Mouse (Mus musculus) right cerebral cortex, postnatal 14 days (tissue): ENCODE measurements around the gene Stk10.
A peak's percentile ranks its signal among the peaks of the same experiment; 100 is the strongest.
"Not testable (repeated sequence)": the region's sequence is repeated elsewhere in the genome, so short reads cannot be mapped to it uniquely, and the experiment has no call there.

Experiments
- DNase-seq: peaks from one replicate; pipeline ENCODE4 v3.0.0; 2022

The Stk10 gene

DNA sequence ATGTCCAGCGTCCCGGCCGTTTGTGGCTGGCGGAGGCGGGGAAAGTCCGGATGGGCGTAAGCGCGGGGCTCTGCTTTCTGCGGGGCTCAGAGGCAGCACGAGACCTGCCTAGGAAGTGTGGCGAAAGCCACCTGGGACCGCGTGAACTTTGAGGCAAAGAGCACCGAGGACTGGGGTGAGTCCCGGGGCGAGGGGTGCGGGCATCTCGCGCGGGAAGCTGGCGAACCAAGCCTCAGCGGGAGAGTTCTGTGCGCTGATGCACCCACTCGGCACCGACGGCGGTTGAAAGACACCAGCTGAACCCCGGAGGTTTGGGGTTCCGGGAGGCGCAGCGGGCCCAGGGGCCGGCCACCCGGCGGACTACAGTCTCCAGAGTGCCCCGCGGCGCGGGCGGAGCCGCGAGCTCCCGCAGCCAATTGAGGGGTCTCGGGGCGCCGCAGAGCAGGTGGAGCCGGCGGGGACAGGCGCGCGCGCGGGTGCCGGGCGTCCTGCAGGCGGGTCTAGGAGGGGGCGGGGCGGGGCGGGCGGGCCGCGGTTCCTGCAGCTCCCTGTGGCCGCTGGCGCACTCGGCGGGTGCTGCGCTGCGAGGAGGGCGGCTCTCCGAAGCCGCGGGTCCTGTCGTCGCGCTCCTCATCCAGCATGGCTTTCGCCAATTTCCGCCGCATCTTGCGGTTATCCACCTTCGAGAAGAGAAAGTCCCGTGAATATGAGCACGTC is at the start of gene Stk10:
Gene Stk10 (plus strand): TSS at position 541 of the 717 bp plus-strand sequence.
- peak; percentile 89 for DNase-seq

DNA sequence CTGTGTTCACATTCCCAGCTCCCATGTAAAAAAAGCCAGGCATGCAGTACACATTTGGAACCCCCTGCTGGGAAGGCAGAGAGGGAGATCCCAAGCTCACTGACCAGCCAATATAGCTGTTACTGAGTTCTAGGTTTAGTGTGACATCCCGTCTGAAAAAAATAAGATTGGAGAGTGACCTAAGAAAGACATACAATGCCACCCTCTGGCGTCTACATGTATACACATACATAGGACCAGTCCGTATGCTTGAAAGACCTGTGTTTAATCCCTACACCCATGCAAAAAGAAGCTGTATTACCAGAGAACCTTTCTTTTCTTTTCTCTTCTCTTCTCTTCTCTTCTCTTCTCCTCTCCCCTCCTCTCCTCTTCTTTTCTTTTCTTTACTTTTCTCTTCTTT is 47.8 kb upstream of the Stk10 start:
- DNase-seq, result no peak

DNA sequence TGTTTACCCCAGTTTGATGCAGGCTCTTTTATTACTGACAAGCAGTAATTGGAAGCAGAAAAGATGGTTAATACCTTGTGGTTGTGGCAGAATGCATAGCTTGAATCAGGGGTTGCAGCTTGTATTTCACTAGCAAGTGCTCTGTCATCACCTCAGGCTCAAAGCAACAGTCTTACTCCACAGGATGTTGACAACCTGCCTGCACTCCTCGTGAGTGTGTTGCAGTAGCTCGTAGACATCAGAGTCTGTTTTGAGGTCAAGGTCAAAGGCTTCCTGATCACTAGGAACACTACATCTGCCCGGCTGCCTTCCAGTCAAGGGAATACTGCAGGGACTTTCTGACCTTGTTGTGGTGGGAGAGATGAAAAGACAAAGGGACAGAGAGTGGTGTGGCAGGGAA is 46.5 kb upstream of the Stk10 start:
- no peak for DNase-seq

DNA sequence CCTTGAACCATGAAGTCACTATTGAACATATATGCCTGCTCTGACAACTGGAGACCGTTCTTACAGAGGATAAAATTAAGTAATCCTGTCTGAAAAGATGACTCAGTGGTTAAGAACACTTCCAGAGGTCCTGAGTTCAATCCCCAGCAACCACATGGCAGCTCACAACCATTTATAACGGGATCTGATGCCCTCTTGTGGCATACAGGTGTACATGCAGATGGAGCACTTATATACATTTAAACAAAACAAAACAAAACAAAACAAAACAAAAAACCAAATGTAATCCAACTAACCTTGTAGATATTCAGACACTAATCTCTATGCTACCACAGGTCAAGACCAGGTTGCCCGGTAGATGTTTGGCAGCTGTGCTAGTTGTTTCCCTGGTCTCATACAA is 45.6 kb upstream of the Stk10 start:
- no peak for DNase-seq

DNA sequence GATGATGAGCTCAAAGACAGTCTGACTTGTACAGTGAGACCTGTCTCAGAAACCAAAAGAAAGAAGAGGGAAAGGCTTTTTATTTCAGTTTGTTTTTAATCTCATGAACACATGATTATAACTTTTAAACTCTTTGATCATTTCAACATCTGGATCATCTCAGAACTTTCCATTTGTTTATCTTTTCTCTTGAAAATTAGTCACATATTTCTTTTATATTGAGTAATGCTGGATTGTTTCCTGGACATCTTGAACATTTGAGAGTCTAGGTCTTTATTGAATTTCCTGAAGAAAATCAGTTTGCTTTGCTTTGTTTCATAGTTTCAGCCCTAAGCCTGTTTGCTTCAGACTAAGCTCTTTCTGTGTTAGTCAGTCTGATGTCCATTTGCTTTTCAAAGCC is 44.8 kb upstream of the Stk10 start:
- no peak for DNase-seq

DNA sequence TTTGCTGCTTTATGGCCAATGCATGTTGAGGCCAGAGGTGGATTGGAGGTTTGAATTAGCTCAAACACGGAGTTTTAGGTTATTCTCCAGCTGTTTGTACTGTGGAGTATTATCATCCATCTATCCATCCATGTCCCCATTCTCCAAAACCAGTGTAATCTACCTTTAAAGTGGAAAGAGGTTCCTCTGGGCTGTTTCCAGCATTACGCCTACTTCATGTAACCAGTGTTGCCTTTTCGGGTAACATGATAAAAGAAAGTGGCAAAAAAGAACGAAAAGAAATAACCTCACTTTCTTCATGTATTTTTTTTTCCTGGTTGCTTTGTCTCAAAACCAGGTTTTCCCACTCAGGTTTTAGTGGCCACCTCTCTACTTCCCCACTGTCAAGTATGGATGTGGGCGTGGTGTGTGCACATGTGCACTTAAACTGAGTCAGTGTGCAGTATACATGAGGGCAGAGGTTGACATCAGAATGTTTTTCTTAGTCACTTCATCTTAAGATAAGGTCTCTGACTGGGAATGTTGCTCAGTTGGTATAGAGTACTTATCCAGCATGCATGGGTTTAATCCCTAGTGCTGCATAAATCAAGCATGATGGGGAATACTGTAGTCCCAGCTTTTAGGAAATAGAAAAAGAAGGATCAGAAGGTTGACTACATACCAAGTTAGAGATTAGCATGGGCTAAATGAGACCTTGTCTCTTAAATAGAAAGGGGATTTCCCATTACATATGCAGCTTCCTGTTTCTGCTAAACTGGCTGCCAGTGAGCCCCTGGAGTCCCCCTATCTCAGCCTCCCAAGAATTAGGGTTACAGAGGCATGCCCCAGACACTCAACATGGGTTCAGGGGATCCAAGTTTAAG is 44.1 kb upstream of the Stk10 start:
- DNase-seq, result no peak

DNA sequence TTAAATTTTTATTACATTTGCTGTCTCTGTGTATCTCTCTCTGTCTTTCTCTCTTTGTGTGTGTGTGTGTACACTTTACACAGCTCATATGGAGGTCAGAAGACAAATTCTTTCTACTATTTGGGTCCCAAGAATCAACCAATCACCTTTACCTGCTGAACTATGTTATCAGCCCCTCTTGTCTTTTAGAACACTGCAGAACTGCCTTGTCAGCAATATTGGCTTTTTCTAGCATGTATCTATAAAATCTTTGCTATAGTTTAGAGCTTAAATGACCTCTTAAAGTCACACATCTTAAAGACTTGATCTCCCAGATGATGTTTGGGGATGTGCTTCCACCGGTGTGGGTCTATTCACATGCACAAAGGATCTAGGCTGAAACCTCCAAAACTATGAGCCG is 42.0 kb upstream of the Stk10 start:
- DNase-seq, result no peak

DNA sequence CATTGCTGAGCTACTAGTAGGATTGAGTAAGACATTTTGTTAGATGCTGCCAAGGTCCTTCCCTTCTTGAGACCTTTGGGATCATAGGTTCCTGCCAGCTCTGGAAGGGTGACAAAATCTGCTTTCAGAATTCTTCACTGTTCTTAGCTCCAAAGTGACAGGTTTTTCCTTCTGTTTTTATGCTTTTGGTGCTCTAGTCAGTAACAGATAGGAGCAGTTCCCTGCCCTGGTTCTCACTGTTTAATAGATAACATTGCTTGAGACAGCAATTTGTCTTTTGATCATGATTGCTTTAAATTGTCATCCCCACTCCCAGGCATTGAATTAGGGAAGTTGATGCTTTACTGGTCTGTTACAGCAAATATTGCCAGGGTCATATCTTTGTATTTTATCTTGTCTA is 39.8 kb upstream of the Stk10 start:
- no peak for DNase-seq

DNA sequence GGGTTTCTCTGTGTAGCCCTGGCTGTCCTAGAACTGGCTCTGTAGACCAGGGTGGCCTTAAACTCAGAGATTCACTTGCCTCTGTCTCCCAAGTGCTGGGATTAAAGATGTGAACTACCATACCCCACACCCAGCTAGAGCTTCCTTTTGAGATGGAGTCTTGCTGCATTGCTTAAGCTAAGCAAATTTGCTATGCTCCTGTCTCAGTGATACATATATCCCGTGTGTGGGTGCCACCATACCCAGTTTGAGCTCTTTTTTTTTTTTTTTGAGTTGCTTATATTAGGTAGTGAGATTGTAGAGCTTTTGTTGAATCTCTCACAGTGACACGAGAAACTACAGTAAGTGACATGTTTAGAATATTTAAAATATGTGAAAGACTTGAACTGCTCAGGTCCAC is 37.8 kb upstream of the Stk10 start:
- DNase-seq, result no peak

DNA sequence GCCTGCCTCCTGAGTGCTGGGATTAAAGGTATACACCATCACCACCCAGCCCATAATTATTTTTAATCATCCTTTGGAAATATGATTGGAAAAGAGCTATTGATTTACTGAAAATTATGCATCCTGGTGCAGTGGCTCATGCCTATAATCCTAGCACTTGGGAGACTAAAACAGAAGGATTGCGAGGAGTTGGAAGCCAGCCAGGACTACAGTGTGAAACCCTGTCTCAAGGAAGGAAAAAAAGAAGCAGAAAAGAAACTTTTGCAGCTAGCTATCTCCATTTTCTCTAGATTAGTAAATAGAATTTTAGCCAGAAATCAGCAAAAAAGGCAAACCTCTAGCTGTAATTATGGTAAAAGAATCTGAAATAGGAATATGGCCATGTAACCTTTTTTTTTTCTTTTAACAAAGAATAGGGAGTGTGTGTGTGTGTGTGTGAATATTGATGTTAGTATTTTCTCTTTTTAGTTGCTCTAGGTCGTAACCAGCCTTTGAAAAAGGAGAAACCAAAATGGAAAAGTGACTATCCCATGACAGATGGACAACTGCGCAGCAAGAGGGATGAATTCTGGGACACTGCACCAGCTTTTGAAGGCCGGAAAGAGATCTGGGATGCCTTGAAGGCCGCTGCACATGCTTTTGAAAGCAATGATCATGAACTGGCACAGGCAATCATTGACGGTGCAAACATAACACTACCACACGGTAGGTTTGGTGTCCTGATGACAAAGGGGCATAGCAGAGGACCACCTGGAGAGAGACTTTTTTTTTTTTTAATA is 34.2 kb upstream of the Stk10 start:
- DNase-seq, result peak; percentile 74

DNA sequence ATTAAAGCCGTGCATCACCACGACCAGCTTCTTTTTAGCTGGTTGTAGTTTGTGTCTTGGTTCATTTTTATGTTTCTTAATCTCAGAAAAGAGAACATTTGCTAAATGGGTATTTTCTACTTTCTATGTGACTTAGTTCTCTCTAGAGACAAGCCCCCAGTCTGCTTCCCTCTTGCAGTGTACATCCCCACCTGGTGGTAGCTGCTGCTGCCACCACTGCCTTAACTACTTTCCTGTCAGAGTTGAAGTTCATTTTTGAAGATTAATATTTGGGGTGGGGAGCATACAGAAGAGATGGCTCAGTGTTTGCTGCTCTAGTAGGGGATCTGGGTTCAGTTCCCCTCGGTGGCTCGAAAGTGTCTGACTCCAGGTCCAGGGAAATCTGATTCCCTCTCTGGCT is 33.2 kb upstream of the Stk10 start:
- no peak for DNase-seq

DNA sequence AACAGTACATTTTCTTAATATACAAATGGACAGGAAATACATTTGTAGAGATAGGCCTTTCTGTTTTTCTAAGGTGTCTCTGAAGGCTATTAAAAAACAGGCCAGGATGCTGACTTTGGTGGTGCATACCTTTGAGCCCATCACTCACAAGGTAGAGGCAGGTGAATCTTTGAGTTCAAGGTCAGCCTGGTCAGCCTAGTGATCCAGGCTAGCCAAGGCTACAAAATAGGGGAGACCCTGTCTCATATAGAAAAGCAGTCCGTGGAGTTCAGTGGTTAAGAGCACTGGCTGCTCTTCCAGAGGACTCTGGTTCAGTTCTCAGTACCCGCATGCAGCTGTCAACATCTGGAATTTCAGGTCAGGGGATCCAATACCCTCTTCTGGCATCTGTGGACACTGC is 29.4 kb upstream of the Stk10 start:
- no peak for DNase-seq

DNA sequence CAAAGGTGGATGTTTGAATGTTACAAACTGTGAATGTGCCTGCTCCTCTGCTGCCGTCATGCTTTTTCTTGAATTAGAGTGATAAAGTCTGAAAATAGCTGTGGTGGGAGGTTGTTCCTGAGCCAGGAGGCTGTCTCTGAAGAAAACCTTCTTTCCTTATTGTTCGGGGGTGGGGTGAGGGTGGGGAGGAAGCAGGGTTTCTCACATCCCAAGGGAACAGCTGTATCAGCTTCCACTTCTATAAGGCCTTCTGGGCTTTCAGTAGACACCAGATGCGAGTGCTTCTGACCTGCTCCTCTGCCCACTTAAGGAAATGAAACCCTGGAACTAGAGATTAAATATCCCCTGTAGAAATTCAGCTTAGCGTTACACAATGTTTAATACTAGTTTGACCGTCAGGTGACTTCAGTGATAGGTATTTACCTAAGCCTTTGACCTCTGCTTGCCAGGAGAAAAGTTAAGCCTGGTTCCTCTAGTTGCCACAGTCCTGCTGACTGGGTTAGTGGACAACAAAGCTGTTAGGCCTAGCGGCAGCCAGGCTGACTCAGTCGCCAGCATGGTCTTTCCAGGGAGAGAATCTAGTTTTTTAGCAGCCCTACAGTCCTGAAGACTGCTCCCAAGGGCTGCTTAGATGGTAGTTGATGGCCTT is 27.9 kb upstream of the Stk10 start:
- DNase-seq, result no peak

DNA sequence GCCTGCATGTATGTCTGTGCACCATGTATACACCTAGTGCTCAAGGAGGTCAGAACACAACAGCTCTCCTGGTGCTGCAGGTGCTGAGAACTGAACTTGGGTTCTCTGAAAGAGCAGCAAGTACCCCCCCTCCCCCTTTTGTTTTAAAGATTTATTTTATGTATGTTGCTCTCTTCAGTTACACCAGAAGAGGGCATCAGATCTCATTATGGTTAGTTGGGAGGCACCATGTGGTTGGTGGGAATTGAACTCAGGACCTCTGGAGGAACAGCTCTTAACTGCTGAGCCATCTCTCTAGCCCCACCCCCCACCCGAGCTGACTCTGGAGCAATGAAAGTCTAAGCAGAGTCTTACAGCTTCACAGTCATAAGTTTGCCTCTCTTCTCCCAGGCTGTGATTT is 22.2 kb upstream of the Stk10 start:
- no peak for DNase-seq

DNA sequence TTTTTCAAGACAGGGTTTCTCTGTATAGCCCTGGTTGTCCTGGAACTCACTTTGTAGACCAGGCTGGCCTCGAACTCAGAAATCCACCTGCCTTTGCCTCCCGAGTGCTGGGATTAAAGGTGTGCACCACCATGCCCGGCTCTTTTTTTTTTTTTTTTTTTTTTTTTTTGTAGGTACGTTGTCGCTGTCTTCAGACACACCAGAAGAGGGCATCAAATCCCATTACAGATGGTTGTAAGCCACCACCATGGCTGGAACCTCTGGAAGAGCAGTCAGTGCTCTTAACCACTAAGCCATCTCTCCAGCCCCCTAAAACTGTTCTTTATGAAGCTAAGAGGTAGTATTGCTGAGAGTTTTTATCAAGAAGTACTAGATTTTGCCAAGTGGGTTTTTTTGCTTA is 18.3 kb upstream of the Stk10 start:
- DNase-seq, result not testable (repeated sequence)

DNA sequence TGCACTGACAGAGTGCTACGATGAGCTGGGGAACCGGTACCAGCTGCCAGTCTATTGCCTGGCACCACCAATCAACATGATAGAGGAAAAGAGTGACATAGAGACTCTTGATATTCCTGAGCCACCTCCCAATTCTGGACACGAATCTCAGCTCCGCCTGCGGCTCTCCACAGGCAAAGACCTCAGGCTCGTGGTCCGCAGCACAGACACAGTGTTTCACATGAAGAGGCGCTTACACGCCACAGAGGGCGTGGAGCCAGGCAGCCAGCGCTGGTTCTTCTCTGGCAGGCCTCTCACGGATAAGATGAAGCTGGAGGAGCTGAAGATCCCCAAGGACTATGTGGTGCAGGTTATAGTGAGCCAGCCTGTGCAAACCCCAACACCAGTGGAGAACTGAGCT is 17.0 kb upstream of the Stk10 start:
- peak; percentile 15 for DNase-seq

DNA sequence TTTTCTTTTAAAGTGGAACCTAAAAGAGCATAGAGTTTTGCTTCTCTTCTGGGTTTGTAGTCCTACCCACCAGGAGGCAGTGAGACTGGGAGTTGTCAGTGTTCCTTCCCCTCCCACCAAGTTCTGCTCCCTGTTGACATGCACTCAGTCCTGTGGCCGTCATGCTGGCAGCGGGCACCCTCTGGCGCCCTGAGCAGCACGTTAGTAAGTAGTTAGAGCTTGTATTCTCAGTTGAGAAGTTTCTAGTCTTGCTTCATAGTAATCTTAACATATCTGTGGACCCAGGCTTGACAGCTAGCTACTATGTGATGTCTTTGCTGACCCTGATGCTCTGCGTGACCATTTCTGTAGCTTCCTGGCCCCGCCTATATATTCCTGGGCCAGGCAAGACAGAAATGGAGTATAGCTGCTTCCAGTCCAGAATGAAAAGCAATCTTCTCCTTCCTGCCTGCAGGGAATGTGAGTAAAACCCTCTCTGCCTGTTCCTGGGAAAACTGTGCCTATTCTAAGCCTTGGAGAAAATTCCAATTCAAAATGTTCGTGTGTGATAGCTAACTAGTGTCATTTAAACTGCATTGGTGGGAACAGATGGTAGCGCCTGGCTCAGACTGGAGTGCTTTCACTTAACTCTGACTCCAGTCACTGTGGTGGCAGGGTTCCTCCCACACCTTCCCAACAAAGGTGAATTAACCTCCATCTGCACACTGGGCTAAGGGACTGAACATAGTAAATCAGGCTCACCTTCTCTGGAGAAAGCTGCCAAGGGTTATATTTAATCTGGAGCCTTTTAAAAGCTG is 16.0 kb upstream of the Stk10 start:
- DNase-seq, result no peak

DNA sequence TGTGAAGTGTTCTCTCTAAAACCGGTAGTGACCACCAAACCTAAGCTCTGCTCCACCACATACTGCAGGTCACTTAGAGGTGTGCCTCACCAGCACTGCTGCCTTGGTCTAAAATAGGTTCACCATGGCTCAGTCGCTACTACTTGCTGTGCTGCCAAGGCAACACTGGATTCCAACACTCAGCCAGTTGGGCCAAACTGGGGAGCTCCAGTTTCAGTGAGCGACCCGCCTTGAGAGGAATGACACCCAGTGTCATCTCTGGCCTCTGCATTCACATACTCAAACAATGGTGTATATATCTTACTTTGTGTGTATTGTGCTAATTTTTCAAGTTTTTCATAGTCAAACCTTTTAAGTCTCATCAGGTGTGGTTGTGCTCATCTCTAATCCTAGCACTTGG is 14.3 kb upstream of the Stk10 start:
- no peak for DNase-seq

DNA sequence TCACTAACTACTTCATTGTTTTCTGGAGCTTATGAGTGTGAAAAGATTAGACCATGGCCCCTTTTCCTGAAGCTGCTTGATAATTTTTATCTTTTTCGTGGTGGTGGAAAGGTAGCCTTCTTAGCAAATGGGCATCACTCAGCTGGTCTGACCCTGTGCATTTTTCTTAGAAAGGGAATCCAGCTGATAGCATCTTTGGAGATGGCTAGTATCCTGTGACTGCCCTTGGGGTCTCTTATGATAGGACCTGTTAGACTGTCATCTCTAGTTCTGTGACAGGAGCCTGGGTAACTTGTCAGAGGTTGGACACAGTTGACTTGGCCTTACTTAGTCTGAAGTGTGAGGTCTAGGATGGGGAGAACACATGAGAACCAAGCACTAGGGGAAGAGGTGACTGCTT is 13.8 kb upstream of the Stk10 start:
- no peak for DNase-seq

DNA sequence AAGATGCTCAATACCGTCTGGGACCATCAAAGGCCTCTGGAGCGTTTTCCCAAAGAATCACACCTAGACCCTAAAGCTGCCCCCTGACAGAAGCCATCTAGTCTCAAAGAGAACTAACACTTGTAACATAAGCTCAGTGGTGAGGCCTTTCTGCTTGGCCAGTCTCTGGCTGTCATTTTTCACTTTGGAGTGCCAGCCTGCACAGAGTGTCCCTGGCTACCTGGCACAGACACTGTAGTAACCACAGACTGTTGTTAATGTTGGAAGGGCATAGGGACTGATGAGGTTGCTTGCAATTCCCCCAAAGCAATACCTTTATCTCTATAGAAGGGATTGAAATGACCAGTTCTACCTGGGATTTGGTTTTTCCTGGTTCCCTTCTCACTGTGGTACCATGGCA is 11.9 kb upstream of the Stk10 start:
- DNase-seq, result no peak

DNA sequence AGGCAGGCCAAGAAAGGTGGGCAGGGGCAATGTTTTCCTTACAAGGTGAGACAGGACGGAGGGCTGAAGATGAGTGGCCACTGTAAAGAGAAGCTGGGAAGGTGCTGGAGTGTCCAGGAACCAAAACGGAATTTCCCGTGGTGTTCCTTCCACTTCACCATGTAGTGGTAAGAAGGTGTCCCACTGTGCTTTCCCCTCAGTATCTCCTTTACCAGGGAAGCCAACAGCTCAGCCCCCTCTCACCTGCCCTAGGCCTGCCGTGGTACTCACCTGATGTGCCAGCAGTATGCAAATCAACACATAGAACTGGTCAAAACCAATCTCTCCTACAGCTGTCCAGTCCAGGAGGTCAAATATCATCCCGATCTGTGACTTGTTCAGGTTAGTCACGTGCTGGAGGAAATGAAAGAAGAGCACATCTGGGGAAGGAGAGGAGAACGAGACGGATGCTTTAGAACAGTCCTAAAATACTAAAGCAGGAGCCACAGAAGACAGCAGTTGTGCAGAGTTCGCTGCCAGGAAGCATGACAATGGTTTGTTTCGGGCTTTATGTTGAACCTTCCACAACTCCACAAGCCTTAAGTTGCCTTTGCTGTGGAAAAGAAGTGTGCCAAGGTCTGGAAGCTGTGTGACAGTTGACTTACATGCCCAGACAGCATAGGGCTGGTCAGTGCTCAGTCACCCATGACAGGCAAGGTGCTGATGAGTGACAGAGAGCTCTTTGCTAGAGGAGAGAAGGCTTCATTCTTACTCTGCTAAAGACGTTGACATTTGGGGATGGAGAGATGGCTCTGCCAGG is 8.8 kb upstream of the Stk10 start:
- DNase-seq, result no peak

DNA sequence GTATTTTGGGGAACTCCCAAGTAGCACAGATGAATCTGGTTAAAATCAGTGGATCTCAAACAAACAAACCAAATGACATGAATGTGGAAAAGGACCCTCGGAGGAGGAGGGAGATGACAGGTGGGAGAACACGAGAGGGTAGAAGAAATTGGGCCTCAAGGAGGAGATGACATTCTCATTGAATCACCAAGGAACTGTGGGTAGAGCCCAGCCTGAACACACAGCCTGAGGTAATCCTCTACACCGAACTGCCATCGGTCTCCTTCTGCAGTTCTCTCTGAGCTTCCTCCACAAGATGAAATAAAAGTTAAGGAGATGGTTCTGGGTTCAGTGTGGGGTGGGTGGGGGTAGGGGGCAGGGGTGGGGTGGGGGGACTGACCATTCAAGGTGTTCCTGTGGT is 6.1 kb upstream of the Stk10 start:
- DNase-seq, result no peak
